Mouse (Mus musculus) lung, postnatal 4 days (tissue): ENCODE measurements around the gene Pkd1.

Experiments used
- DNase-seq, 2 experiments: peaks; one replicate each; pipeline ENCODE4 v3.0.0; 2021

Gene Pkd1

DNA sequence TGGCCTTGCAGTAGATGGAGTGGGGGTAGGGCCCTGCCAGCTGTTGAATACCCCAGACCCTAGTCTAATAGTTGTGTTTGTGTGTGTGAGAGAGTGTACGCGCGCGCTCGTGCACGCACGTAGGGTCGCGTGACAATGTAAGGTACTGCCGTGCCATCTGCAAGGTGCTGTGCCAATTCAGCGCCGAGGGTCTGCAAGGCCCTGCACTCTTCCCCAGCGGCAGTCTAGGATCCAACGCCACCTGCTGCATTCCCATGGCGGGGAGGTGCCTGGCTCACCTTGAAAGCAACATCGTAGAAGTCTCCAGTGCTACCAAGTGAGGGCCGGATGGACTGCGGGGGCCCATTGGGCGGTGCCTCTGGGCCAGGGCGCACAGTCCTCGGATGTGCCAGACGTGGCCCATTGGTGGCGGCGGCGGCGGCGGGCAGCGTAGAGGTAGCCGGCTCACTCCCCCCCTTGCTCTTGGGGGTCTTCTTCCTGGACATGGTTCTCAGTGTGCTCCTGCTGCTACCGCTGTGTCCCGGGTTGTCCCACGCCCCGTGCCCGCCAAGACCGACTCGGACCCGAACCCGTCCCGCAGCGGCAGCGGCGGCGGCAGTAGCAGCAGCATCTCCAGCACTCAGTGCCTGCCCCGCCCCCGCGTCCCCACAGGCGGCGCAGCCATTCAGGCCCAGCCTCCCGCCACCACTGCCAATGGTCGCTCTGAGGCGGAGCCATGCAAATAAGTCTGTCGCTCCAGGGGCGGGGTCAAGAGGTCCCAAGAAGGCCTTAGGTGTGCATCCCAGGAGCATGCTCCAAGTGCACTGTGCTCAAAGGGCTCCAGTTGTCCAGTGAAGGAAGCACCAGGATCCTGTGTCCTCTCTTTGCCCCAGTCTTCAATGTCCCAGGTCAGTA lies 16.3 kb upstream of the Pkd1 start:
- DNase-seq: peak; percentile 90 to 92

DNA sequence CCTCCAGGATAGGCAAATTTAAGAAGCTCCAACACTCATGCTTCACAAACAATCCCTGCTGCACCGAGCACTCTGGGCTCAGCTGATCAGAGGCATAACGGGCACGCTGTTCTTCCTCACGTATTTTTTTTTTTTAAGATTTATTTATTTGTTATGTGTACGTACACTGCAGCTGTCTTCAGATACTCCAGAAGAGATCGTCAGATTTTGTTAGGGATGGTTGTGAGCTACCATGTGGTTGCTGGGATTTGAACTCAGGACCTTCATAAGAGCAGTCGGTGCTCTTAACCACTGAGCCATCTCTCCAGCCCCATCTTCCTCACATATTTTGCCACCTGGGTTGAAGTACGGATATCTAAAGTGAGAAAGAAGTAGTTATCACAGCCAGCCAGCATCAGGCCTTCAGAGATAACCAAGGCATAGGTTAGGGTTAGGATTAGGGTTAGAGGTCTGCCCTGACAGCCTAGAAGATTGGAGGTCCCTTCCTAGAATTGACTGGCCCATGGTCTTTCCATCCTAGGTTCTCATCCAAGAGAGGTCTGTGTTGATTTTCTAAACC lies 15.4 kb upstream of the Pkd1 start, which contains the start of gene Rab26:
Rab26 (minus strand) TSS at position 51 of the 559 bp plus-strand sequence.
- no peak for DNase-seq

DNA sequence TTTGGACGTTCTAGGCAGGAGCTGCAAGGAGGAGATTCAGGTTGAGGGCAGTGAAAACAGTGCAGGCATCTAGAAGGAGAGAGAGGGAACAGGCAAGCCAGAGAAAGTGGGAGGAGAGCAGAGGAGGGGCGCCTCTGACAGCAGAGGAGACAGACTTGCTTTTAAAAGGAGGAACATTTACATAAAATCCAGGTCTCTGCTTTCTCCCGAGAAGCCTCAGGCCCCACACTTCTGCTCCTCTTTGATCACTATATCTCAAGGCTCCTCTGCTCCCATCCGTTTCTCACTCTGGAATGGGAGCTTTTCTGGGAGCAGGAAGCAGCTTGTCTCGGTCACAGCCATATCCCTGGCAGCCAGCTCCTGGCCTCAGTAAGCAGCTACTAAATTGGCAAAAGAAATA lies 14.3 kb upstream of the Pkd1 start:
- DNase-seq: no peak

DNA sequence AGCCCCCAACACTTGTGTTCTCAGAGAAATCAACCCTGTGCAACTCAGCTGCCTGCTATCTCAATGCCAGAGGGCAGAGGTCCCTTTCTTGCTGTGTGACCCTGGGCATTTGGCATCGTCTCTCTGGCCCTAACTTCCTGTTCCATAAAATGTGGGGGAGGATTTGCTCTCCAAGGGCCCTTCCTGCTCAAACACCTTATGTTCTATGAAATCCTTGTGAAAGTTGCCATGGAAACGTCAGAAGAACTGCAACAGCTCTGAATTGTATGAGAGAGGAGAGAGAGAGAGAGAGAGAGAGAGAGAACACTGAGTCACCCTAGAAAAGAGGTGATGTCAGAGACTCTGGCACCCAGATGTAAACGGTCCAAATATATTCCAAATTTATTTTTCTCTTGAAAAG lies 12.1 kb upstream of the Pkd1 start:
- DNase-seq: no peak

DNA sequence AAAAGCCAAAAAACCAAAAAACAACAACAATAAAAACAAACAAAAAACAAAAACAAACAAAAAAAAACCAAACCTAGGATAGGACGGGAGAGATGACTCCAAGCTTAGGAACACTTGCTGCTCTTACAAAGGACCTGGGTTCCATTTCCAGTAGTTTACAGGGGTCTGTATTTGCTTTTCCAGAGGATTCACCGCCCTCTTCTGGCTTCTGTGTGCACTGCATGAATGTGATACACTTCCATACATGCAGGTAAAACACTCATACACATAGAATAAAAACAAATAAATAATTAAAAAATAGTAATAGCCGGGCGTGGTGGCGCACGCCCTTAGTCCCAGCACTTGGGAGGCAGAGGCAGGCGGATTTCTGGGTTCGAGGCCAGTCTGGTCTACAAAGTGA lies 10.7 kb upstream of the Pkd1 start:
- peak; percentile 39 to 66 for DNase-seq

DNA sequence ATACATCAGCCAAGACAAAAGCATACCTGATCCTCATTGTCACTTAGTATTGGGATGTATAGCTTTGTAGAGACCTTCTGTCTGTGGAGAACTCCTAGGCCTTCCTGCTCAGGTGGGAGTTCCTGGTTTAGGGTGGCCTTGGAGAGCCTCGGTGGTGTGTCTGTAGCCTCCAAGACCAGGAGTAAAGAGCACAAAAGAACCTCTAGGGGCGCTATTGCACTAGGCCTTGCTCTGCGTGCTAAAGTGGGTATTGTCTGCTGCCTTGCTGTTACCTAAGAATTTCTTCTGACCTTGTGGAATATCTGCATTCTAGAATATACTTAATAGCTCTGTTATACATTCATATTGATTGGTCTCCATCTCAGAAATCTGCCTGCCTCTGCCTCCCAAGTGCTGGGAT lies 9.3 kb upstream of the Pkd1 start:
- peak; percentile 39 to 69 for DNase-seq

DNA sequence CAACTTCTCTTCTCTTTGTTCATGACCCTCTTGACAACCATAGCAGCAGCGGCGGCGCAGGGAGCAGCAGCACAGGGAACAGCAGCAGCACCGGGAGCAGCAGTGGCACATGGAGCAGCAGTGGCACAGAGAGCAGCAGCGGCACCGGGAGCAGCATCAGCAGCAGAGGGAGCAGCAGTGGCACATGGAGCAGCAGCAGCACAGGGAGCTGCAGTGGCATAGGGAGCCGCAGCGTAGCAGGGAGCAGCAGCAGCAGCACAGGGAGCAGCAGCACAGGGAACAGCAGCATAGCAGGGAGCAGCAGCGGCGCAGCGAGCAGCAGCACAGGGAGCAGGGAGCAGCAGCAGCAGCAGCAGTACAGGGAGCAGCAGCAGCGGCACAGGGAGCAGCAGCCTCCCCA lies 5.0 kb upstream of the Pkd1 start:
- peak in 1 of 2 experiments; percentile 33 for DNase-seq

DNA sequence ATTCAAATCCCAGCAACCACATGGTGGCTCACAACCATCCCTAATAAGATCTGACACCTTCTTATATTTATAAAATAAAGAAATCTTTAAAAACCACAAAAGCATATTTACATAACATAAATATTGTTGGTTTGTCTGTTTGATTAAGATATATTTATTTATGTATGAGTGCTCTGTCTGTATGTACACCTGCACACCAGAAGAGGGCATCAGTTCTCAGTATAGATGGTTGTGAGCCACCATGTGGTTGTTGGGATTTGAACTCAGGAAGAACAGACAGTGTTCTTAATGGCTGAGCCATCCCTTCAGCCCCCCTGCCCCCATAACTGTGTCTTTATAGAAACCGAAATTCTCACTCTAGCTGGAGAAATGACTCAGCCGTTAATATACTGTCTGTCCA lies 4.4 kb upstream of the Pkd1 start:
- DNase-seq: no peak

DNA sequence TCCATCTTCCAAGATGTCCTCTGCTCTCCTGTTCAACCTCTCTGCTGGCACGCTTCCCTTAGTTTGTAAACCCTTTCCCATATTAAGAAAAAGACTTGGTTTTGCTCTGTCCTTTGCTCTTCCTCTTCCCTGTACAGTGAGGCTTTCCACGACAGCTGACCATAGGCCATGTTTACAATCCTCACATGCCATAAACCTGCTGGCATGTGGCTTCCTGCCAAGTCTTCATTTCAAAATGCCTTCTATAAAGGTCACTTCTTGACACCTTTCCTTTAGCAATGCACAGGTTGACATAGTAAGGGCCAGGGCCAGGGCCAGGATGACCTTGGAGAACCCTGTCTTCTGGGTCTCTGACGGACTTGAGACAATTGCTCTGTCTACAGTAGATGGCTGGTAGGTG lies 3.4 kb upstream of the Pkd1 start:
- DNase-seq: no peak

DNA sequence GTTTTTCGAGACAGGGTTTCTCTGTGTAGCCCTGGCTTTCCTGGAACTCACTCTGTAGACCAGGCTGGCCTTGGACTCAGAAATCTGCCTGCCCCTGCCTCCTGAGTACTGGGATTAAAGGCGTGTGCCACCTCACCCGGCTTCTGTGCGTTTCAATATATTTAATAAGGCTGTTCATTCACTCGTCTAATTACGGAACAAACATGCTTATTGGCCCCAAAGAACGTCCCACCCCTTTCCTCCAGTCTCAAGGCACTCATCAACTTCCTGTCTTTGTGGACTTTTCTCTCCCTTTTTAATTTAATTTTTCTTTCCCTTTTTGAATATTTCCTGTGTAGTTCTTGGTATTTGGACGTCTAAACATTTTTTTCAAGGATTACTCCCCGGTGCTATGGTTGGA lies 1.2 kb upstream of the Pkd1 start:
- no peak for DNase-seq

DNA sequence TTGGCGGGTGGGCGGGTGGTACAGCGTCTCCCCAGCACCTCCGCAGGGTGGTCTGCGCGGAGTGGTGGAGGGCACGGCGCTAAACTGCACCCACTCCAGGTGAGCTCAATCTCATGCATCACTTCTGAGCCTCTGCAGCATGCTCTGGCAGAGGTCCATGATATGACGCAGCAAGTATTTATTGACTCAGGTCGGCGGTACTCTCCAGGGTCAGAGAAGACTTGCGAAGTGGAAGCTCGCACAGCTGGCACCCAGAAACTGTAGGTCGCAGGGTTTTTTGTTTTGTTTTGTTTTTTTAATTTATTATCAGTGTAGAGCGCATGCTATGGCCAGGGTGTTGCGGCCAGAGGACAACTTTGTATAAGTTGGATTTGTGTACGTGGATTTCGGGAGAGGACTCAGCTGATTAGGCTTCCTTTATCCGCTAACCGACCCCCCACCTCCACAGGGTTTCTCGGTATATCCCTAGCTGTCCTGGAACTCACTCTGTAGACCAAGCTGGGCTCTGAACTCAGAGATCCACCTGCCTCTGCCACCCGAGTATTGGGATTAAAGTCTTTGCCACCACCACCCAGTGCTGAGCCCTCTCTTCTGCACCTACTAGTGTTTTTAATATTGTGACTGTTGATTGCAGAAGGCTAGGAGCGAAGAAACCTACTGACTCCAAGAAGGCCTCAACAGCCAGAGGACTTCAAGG lies 565 bp upstream of the Pkd1 start:
- DNase-seq: peak; percentile 63 to 66

DNA sequence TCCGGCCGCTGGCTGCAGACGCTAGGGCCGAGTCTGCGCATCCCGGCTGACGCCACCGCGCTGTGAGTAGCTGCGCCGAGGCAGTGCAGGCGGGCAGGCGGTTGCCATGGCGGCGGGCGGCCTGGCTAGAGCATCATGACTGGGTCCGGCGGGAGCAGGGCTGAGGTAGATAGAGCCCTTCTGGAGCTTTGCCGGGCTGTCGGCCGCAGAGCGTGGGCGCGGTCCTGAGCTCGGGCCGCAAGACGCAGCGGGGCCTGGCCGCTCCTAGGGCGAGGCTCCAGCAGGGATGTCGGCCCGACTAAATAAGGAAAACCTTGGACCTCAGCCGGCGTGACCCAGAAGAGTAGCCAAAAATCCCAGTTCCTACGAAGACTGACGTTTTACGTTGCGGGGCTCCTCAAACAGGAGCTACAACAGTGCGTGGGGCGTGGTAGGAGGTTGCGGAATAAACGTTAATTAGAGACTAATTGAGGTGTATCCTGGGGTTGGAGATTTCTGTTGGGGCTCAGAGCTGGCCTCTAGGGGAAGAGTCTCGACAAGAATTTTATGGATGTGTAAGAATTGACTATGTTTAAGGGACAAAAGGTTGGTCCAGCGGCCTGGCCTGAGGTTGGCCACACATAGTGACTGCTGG lies 899 bp downstream of the Pkd1 start:
- peak; percentile 83 to 88 for DNase-seq

DNA sequence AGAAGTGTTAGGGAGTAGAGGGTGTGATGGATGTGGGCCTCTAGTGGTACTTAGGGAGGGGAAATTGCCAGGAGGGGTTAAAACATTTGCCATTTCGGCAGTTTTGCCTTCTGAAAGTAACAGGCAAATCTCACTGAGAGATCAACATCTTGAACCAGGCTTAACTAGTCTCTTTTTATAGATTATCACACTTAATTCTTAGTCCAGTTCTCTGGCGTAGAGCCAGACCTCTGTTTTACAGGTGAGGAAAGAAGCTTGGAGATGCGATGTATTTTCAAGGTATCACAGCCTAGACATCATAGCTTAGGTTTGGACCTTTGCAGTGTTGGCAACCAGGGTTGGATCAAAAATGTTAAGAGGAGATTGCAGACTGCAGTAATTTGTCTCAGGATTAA lies 1.4 kb downstream of the Pkd1 start:
- no peak for DNase-seq

DNA sequence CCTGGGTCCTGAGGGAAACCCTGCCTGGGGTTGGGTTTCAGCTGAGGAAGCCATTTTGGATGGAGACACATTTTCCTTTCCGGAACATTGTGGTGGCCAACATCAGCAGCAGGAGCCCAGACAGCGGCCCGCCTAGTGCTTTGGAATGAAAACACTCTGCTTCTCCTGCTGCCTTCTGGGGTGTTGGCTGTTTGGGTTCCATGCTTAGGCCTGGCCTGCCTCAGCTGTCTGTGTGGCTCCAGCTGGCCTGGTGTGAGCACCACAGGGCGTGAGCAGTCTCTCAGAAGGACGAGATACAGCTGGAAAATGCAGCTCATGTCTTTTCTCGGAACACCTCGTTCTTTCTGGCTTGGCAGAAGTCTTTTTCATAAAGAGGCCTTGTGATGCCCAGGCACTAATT lies 7.5 kb downstream of the Pkd1 start:
- DNase-seq: peak; percentile 28 to 65

DNA sequence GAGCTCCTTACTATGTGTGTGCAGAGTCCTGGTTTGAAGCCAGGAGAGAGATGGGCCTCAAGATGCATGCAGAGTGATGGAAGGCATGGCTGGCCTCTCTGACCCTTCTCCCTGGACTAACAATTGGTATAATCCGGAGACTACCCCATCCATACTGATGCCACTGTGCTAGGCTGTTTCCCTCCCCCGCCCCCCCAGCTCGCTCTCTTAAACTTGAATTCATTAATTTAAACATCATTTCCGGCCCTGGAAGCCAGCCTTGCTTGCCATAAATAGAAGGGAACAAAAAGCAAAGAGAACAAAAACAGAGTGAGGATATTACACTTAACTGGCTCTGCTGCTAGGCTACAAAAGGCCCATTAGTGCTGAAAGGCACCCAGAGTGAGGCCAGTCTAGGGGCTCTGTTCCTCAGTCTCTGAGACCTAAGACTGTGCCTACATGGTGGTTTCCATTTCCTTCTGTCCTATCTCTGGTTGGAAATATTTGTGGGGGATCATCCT lies 9.0 kb downstream of the Pkd1 start:
- peak in 1 of 2 experiments; percentile 42 for DNase-seq

DNA sequence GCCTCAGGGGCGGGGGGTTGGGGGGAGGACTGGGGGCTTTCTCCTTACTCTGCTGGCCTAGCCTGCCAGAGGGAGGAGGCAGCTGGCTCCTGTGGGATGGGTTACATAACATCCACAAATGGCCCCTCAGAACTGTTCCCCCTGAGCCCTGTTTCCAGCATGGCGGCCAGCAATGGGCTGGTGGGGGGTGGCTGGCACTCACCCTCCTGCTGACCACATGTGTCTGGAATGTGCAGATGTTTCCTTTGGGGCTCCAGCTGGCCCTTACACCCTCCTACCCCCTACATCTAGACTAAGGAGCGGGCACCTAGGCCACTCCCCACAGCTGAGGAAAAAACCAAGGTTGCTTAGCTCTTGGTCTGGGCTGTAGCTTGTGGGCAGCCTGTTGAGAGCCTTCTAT lies 9.5 kb downstream of the Pkd1 start:
- DNase-seq: peak; percentile 55 to 77

DNA sequence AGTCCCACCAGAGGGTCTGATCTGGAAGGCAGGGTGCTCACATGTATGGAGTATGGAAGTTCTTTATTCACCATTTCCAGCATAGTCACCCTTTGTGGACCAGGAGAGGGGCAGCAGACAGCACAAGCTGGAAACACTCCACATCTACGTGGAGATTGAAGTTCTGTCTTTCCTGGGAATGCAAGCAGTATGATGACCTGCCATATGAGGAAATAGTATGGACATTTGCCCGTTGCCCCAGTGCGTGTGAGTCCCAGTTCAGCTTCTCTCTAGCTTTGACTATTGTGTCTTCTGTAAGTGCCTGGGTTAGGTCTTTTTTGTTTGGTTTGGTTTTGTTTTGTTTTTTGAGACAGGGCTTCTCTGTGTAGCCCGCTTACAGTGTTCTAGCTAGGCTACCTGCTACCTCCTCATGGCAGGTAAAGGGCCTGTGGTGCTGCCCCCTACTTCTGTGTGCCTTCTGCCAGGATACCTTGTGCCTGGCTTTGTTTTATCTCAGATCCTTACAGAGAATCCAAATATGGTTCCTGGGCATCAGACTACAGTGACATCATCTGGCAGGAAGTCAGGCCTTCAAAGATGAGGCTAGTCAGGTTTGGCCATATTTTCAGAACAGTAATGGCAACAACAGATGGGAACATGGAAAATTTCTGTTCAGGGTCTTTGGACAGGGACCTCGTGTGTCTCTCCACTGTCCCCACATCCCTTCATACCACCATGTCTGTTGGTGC lies 10.8 kb downstream of the Pkd1 start:
- no peak for DNase-seq

DNA sequence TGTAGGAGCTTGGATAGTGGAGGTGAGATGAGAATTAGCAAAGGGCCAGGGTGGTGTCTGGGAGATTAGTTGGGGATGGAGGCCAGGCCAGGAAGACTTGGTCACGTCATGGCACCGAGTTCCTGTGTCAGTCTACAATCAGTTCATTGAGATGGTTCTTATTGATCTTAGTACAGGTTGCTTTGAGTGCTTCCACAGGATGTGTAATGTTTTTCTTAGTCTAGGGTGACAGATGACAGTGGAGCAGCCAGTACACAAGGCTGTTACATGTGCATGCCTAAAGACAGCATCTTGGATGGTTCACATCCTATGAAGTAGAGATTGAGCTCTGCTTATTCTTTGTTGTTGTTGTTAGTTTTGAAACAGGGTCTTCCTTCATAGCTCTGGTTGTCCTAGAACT lies 12.0 kb downstream of the Pkd1 start:
- DNase-seq: no peak

DNA sequence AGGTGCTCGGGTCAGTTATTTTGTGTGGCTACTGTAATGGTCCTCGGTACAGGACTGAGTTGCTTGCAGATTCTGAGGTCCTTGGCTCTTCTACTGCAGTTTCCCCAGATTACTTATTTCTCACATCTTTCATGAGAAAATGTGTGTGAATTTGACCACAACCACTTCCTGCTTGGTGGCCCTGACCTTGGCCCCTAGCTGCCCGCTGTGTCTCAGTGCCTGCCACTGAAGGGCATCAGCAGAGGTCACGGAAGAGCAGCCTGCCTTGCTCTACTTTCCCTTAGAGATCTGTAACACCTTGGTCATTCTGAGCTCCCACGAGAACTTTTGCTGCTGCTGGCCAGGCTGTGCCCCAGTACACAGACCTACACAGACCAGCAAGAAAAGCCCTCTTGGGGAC lies 14.0 kb downstream of the Pkd1 start:
- no peak for DNase-seq

DNA sequence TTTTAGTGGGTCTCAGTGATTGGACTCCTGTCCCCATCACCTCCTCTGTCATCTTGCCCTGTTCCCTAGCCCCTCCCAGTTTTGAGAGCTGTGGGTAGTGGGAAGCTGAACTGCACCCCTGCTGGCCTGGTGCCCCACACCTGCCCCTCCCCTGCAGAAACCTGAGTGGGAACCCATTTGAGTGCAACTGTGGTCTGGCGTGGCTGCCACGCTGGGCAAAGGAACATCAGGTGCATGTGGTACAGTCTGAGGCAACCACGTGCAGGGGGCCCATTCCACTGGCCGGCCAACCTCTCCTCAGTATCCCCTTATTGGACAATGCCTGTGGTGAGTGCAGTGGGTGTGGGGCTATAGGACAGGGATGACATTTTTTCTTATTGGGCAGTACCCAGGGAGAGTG lies 14.8 kb downstream of the Pkd1 start:
- no peak for DNase-seq

DNA sequence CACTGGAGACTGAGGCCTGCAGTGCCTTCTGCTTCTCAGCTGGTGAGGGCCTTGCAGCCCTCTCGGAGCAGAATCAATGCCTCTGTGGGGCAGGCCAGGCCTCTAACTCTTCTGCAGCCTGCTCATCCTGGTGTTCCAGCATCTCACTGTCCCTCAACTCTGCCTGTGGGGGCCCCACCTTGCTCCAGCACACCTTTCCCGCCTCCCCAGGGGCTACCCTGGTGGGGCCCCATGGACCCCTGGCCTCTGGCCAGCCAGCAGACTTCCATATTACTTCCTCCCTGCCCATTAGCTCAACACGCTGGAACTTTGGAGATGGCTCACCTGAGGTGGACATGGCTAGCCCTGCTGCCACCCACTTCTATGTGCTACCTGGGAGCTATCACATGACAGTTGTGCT lies 15.5 kb downstream of the Pkd1 start:
- DNase-seq: no peak

DNA sequence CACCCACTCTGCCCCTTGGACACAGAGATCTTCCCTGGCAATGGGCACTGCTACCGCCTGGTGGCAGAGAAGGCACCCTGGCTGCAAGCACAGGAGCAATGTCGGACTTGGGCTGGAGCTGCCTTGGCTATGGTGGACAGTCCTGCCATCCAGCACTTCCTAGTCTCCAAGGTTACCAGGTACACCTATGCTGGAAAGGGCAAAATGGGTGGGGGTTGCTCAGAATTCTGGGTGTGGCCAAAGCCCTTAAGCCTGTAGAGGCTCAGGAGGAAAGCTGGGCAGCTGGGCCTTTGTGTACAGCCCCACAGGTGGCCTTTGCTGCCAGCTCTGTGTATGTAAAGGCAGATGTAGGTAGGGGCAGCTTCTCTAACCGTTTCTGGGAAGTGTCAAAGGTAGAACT lies 16.2 kb downstream of the Pkd1 start:
- no peak for DNase-seq
